Mouse (Mus musculus) heart, embryonic 15.5 days (tissue): ENCODE data around the gene Pkig. TPM values are rescaled to one million over a fixed set of nuclear protein-coding genes. Genes with fewer than 3 reads are reported as not detected.
A peak's percentile ranks its signal among the peaks of the same experiment; 100 is the strongest.
"Not testable (repeated sequence)": the region's sequence is repeated elsewhere in the genome, so short reads cannot be mapped to it uniquely, and the experiment has no call there.

Experiments
- ATAC-seq: fragments of 200-750 bp; cut with Nextera tagmentation; replicated peaks from 2 replicates; pipeline ENCODE4 v1.8.0; 2017; ENCODE audit warnings: low read depth, moderate TSS enrichment; ENCODE audit not compliant: insufficient number of reproducible peaks, insufficient read depth, low FRiP score
- H3K27ac ChIP-seq: fragments of 300-500 bp; sonication (generic); 2 replicates; pipeline ENCODE4 v1.5.1; 2015; ENCODE audit warnings: mild to moderate bottlenecking, inconsistent platforms
- H3K27me3 ChIP-seq: fragments of 300-500 bp; sonication (generic); 2 replicates; pipeline ENCODE4 v1.6.1; 2015; ENCODE audit warnings: inconsistent platforms
- H3K36me3 ChIP-seq: fragments of 300-500 bp; sonication (generic); 2 replicates; pipeline ENCODE4 v1.6.1; 2015; ENCODE audit warnings: mild to moderate bottlenecking, inconsistent platforms
- H3K4me1 ChIP-seq: fragments of 300-500 bp; sonication (generic); replicated peaks from 2 replicates; pipeline ENCODE4 v1.6.1; 2015; ENCODE audit warnings: inconsistent platforms
- H3K4me2 ChIP-seq: fragments of 300-500 bp; sonication (generic); 2 replicates; pipeline ENCODE4 v1.6.1; 2015; ENCODE audit warnings: inconsistent platforms, mild to moderate bottlenecking, moderate library complexity
- H3K4me3 ChIP-seq: fragments of 300-500 bp; sonication (generic); 2 replicates; pipeline ENCODE4 v1.5.1; 2015; ENCODE audit warnings: mild to moderate bottlenecking, inconsistent platforms
- H3K9ac ChIP-seq: fragments of 300-500 bp; sonication (generic); 2 replicates; pipeline ENCODE4 v1.6.1; 2015; ENCODE audit warnings: mild to moderate bottlenecking, inconsistent platforms
- H3K9me3 ChIP-seq: fragments of 300-500 bp; sonication (generic); replicated peaks from 2 replicates; pipeline ENCODE4 v1.6.1; 2016; ENCODE audit warnings: inconsistent platforms
- WGBS: fragments of 180-500 bp; shearing (Covaris S2); methylation state at CpG from one replicate; pipeline ENCODE4 v1.1.7; 2015; ENCODE audit warnings: mixed read lengths; 5-methylcytosine and 5-hydroxymethylcytosine counted together
- polyA plus RNA-seq: library from polyadenylated mRNA; unstranded; fragments of >200 nt; fragmentation: Nextera tagmentation; extraction: Ambion mirVana; gene quantifications from 2 replicates; pipeline ENCODE4 v1.2.1, GENCODE M21; 2015

Pkig gene
- polyA plus RNA-seq, 1 experiment from 2014 or later: 356 TPM

- H3K4me3 ChIP-seq: no peak overlapping the region
- H3K27me3 ChIP-seq: no peaks in the 10 kb centered on the region
- no peak overlapping the region for H3K9ac ChIP-seq
- no peak overlapping the region for H3K27ac ChIP-seq
- ATAC-seq: no peak
- H3K9me3 ChIP-seq: no peaks in the 10 kb centered on the region
- peaks cover 85% of the 10 kb centered on the region for H3K36me3 ChIP-seq
- WGBS: 86% methylated on average over 8 of the region's 8 CpGs
- H3K4me1 ChIP-seq: 0 out of 2 replicates have a peak, but pooled peaks cover 2% of the 10 kb centered on the region
- H3K4me2 ChIP-seq: no peak overlapping the region
These were observed 37.7 kb upstream of the Pkig start for GRCm38 (mm10) chr2:163620451-163620850.

- H3K36me3 ChIP-seq: peaks cover 86% of the 10 kb centered on the region
- 93% methylated on average over 3 of the region's 3 CpGs for WGBS
- H3K9me3 ChIP-seq, H3K4me2 ChIP-seq, ATAC-seq, H3K27ac ChIP-seq, H3K9ac ChIP-seq, H3K4me1 ChIP-seq, H3K27me3 ChIP-seq, H3K4me3 ChIP-seq: not testable (repeated sequence)
These were observed 36.8 kb upstream of the Pkig start for GRCm38 (mm10) chr2:163621401-163621800.

- no peak overlapping the region for H3K4me3 ChIP-seq
These were observed 27.0 kb upstream of the Pkig start for GRCm38 (mm10) chr2:163631223-163631622.

DNA sequence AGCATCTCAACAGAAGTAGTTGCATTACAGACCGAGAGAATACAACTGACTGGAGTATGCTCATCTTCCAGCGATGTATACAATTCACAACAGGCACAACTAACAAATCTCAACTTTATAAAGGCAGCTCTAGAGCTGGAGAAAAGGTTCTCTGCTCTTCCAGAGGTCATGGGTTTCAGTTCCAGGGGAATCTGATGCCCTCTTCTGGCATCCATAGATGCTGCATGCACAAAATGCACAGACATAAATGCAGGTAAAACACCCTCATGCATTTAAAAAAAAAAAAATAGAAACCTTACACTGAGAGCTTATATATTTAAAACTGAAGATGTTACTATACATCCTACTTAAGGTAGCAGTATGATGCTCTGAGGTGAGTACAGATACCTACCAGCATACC lies 26.5 kb upstream of the Pkig start:
- Histone ChIP-seq H3K4me2 (no peak overlapping the region), H3K27ac (no peak overlapping the region), H3K4me3 (no peak overlapping the region), H3K9me3 (no peaks in the 10 kb centered on the region), H3K36me3 (peaks cover 80% of the 10 kb centered on the region), H3K27me3 (no peaks in the 10 kb centered on the region), H3K9ac (no peak overlapping the region), H3K4me1 (no peaks in the 10 kb centered on the region)
- 90% methylated on average over 2 of the region's 2 CpGs for WGBS
- ATAC-seq: no peak

More at GRCm38 (mm10) chr2:163631223-163631622, 27.0 kb upstream of the Pkig start:
- Histone ChIP-seq H3K9me3 (no peaks in the 10 kb centered on the region), H3K4me1 (no peaks in the 10 kb centered on the region), H3K9ac (no peak overlapping the region), H3K4me2 (no peak overlapping the region), H3K27me3 (no peaks in the 10 kb centered on the region), H3K36me3 (peaks cover 83% of the 10 kb centered on the region), H3K27ac (no peak overlapping the region)
- 91% methylated on average over 4 of the region's 4 CpGs for WGBS
- no peak for ATAC-seq

DNA sequence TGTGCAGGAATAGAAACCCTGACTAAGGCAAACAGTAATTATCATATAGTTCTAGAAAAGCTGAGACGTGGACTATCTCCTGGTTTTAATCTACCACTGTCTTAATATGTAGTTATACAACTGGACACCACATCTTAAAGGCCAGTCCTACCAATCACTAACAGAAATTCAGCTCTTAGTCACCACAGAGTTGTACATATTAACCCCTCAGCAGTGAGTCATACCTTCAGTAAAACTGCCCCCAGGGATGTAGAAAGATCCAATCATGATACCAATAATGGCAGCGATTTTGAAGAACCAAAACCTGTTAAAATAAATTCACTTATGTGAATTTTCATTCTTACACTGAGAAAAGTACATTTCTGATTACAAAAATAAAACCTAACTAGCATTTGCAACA lies 24.0 kb upstream of the Pkig start:
- Histone ChIP-seq H3K4me1 (peaks cover 20% of the 10 kb centered on the region), H3K4me2 (no peak overlapping the region), H3K9ac (no peak overlapping the region), H3K4me3 (no peak overlapping the region), H3K9me3 (no peaks in the 10 kb centered on the region), H3K27me3 (no peaks in the 10 kb centered on the region), H3K36me3 (peaks cover 55% of the 10 kb centered on the region), H3K27ac (no peak overlapping the region)
- ATAC-seq: no peak
- 87% methylated on average over 2 of the region's 2 CpGs for WGBS

- Histone ChIP-seq H3K9me3 (no peaks in the 10 kb centered on the region), H3K4me3 (no peak overlapping the region), H3K4me2 (no peak overlapping the region), H3K27me3 (no peaks in the 10 kb centered on the region), H3K9ac (no peak overlapping the region), H3K36me3 (peaks cover 38% of the 10 kb centered on the region), H3K27ac (no peak overlapping the region), H3K4me1 (peaks cover 38% of the 10 kb centered on the region)
- ATAC-seq: no peak
- 91% methylated on average over 2 of the region's 2 CpGs for whole genome bisulfite sequencing
These were observed 22.1 kb upstream of the Pkig start for GRCm38 (mm10) chr2:163636057-163636456.

DNA sequence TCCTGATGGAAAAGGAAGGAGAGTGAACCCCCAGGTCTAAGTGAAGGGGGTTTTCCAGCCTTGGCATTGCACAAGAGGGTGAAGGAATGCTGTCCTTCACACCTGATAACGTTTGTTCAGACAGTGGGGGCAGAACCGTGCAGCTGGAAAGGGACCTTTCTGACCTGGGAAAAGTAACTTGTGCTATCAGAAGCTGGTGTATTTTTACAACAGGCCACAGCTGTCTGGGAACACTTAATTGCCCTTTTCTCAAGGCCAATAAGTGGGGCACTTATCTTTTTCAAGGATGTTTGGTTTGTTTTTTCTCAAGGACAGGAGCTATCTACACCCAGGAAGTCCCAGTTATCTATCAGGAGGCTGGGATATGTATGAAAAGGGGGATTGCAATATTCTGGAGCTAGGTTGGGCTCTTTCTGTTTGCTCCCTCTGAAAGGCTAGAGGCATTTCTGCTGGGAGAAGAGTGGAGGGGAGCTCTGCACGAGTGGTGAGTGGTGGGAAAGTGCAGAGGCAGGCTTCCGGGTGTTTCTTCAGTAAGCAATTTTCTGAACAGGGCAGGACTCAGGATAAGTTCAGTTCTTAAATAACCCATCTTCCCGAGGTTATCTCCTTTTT lies 20.4 kb upstream of the Pkig start:
- Histone ChIP-seq H3K4me2 (peak overlapping the region; percentile 20), H3K9ac (no peak overlapping the region), H3K4me1 (peaks cover 53% of the 10 kb centered on the region), H3K9me3 (no peaks in the 10 kb centered on the region), H3K36me3 (peaks cover 21% of the 10 kb centered on the region), H3K4me3 (no peak overlapping the region), H3K27ac (peak overlapping the region; percentile 71), H3K27me3 (no peaks in the 10 kb centered on the region)
- 10% methylated on average over 5 of the region's 5 CpGs for WGBS
- 0 out of 2 replicates have a peak, but pooled peaks have one; percentile 20 for ATAC-seq

DNA sequence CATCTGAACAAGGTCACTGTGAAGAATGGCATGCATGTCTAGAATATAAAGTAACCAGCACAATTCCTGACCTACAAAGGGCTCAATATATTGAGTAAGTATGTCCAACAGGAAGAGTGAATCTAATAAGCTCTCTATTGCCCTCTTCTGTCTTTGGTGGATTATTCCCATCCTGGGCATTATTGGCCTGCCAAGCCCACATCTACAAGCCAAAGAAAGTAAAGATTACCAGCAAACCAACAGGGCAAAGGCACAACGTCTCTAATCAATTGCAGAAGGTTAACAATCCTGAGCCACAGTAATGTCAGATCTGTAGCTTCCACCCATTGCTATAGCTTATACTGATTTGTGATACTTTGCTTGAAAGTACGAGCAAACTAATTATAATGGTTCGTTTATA lies 17.7 kb upstream of the Pkig start:
- Histone ChIP-seq H3K4me1 (peaks cover 68% of the 10 kb centered on the region), H3K27me3 (no peaks in the 10 kb centered on the region), H3K4me3 (no peak overlapping the region), H3K9me3 (no peaks in the 10 kb centered on the region), H3K27ac (0 out of 2 replicates have a peak overlapping the region, but pooled peaks have one; percentile 24), H3K9ac (no peak overlapping the region), H3K4me2 (no peak overlapping the region; the same call in 1 of the 2 replicates), H3K36me3 (peaks cover 8% of the 10 kb centered on the region)
- ATAC-seq: no peak
- WGBS: 73% methylated on average over 3 of the region's 3 CpGs

DNA sequence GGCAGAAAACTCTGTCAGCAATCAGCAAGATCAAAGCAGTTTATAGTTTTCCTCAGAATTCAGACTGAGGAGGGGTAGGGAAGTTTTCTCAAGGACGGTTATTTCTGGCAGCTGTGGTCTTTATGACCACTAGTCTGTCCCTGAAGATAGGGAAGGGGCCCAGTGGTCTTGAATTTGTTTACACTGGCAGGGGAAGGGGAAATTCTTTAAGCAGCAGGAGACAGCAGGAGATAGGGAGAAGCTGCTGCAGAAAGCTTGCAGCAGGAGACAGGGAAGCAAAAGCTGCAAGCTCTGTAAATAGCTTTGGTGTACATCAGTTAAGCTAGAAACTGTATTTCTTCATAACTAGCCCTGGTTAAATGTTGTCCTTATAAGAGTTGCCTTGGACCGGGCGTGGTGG lies 16.5 kb upstream of the Pkig start:
- Histone ChIP-seq H3K9me3 (no peaks in the 10 kb centered on the region), H3K4me2 (peak overlapping the region; percentile 70), H3K36me3 (no peaks in the 10 kb centered on the region), H3K27ac (peak overlapping the region; percentile 99), H3K4me3 (no peak overlapping the region), H3K4me1 (peaks cover 76% of the 10 kb centered on the region), H3K27me3 (no peaks in the 10 kb centered on the region), H3K9ac (no peak overlapping the region)
- 53% methylated on average over 3 of the region's 3 CpGs for WGBS
- ATAC-seq: no peak

- no peak for ATAC-seq
- H3K4me2 ChIP-seq: peak overlapping the region; percentile 70
- 80% methylated on average over 30 of the region's 30 CpGs for whole genome bisulfite sequencing
- H3K36me3 ChIP-seq: no peaks in the 10 kb centered on the region
- H3K4me1 ChIP-seq: peaks cover 68% of the 10 kb centered on the region
- no peaks in the 10 kb centered on the region for H3K27me3 ChIP-seq
- H3K4me3 ChIP-seq: peak overlapping the region; percentile 94
- peak overlapping the region; percentile 99 for H3K27ac ChIP-seq
- no peaks in the 10 kb centered on the region for H3K9me3 ChIP-seq
- H3K9ac ChIP-seq: peak overlapping the region; percentile 95; the same call in 1 of the 2 replicates
These were observed 15.3 kb upstream of the Pkig start for GRCm38 (mm10) chr2:163642685-163643575.

- H3K27ac ChIP-seq: peak overlapping the region; percentile 99
- ATAC-seq: no peak
- H3K4me3 ChIP-seq: peak overlapping the region; percentile 94
- WGBS: 50% methylated on average over 2 of the region's 2 CpGs
- H3K4me1 ChIP-seq: peaks cover 62% of the 10 kb centered on the region
- peak overlapping the region; percentile 70 for H3K4me2 ChIP-seq
- H3K27me3 ChIP-seq: no peaks in the 10 kb centered on the region
- H3K36me3 ChIP-seq: no peaks in the 10 kb centered on the region
- peak overlapping the region; percentile 95 for H3K9ac ChIP-seq
- no peaks in the 10 kb centered on the region for H3K9me3 ChIP-seq
These were observed 14.6 kb upstream of the Pkig start for GRCm38 (mm10) chr2:163643576-163643971.
